Mouse (Mus musculus) Muller cell, postnatal 12 days (primary cell): ENCODE measurements at regions not wholly inside any gene's neighbourhood (a gene's known extent, or its start where the extent isn't known, plus 50 kb on each side); places are given as distances from the start of the nearest gene placed in this dataset.

Source experiments
- DNase-seq: peaks from one replicate; pipeline ENCODE4 v3.0.0-alpha.2; 2015; ENCODE audit errors: inconsistent ontology term

GRCm38 (mm10) chr1:142605224-142605623 lies 1035.2 kb upstream of the B3galt2 start:
- DNase-seq, result no peak

DNA sequence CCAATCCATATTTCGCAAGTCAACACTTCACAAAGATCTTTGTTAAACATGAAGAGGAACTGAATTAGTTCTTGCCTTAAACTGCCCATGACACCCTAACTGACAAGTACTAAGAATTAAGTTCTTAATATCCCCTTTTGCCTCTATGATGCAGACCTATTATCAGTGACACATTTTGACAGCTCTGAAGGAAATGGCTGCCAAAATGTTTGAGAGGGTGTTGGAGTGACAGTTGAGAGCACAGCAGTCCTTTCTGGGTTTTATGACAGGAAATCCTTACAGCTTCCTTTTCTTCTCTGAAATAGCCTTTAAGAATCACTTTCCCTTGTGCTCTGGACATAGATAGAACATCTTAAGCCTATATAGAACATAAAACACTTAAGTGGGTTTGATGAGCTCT lies 1034.4 kb upstream of the B3galt2 start:
- DNase-seq, result no peak

GRCm38 (mm10) chr1:142621464-142621863 lies 1019.0 kb upstream of the B3galt2 start:
- DNase-seq, result no peak

DNA sequence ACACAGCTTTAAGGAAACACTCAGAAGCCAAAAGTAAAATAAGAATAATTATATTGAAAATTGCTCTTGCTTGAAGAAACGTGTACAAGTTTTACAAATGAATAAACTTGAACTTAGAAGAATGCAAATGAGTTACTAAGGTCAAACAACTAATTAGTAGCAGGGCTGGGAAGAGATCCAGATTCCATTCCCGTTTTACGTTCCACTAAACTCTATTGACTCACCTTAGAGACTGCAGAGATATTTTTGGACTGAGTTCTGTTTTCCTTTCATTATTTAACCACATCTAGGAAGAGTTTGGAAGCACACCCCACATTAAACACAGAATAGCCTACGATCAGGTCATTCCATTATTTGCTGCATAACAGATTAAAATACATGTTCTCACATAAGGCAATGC lies 1016.2 kb upstream of the B3galt2 start:
- peak; percentile 76 for DNase-seq

GRCm38 (mm10) chr1:142655289-142655688 lies 985.2 kb upstream of the B3galt2 start:
- DNase-seq, result no peak

GRCm38 (mm10) chr1:142665262-142665661 lies 975.2 kb upstream of the B3galt2 start:
- peak; percentile 7 for DNase-seq

DNA sequence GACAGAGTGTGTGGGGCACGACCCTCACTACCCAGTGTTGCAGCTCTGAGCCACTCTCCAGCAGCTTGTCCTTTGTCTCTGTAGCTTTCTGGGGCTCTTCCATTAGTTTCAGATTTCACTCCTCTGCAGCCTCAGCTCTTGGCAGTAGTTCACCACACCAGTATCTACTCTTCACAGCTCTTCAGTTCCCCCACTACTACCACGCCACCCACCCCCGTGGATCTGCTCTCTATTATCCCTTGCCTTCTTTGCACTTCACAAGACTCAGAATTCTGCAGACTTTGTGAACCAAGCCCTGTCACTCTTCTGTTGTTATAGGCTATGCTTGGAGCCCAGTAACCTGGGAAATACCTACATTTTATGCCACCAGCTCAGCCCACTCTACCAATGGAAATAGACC lies 960.5 kb upstream of the B3galt2 start:
- DNase-seq, result no peak

DNA sequence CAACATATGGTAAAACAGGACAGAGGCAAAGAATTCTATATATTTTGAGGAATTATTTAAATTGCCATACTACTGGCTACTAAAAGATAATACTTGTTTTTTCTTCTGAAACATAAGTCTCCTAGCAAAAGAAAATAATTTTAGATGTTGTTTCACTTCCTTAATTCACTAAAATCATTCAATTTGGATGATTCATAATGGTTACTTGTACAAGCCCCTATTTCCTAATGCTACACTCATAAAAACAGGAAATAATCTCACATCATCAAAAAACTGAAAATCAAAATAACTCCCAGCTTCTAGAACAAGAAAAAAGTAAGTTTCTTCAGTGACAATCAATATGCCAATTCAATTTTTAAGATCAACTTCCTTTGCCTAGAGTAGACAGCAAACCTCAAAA lies 951.6 kb upstream of the B3galt2 start:
- no peak for DNase-seq

DNA sequence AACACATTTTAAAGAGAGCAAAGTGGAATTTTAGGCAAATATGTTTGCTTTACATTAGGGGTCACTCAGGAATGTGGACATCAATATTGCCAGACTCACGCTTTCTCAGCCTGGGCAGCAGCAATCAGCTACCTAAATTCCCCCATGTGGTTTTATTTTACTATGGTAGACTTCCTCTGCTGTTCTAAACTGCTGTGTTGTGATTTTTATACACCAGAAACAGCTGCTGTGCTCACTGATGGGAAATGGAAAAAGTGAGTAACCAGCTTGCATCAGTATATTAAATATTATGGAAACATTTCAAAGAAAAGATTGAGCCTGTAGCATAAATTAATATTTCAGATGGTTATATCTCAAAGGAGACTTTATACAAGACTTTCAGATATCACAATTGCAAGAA lies 945.3 kb upstream of the B3galt2 start:
- DNase-seq, result no peak

DNA sequence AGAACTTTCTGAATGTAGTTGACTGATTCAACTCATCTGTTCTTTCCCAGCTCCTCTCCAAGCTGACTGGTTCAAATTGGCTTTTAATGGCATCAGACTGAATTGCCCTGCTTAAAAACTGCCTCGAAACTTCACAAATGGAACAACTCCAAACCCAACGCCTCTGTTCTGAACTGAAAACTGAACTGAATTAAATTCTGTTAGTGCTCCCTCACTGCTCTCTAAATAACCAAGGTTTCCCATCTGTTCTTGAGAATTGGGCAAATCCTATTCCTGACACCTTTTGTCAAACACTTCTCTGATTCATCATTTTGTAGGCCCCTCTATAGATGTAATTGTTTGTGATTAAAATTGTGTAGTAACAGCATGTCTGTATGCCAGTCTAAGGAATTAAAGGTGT lies 932.2 kb upstream of the B3galt2 start:
- no peak for DNase-seq

GRCm38 (mm10) chr1:142730259-142730658 lies 910.2 kb upstream of the B3galt2 start:
- DNase-seq, result peak; percentile 71

- DNase-seq, result no peak
Observed at GRCm38 (mm10) chr1:142734108-142734507, 906.4 kb upstream of the B3galt2 start.

- DNase-seq, result no peak
Observed at GRCm38 (mm10) chr1:142738376-142738775, 902.1 kb upstream of the B3galt2 start.

GRCm38 (mm10) chr1:142742307-142742706 lies 898.2 kb upstream of the B3galt2 start:
- peak; percentile 36 for DNase-seq

- no peak for DNase-seq
Observed at GRCm38 (mm10) chr1:142771010-142771409, 869.5 kb upstream of the B3galt2 start.
